Mouse (Mus musculus): ENCODE measurements around the gene Creld1.

Creld1 gene

GRCm38 (mm10) chr6:113471297-113471936, 11.7 kb upstream of the Creld1 start, which contains the start of gene Il17rc:
Gene Il17rc, plus strand, starts transcription at chr6:113471427.
- DNase-seq (ENCODE audit: low spot score) = no peak

GRCm38 (mm10) chr6:113472061-113472460, 11.0 kb upstream of the Creld1 start:
- no peak for DNase-seq (ENCODE audit: low spot score)

DNA sequence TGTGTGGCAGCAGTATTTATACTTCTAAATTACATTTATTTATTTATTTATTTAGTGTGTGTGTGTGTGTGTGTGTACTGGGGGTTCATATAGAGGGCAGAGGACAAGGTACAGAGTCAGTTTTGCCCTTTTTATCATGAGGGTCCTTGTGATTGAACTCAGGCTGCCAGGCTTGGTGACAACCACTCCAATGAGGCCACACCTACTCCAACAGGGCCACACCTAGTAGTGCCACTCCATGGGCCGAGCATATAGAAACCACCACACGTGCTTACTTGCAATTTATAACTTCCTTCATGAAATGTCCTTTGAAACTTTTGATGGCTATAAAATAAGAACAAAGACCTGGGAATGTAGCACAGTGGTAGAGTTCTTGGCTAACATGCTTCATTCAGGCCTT, 9.9 kb upstream of the Creld1 start:
- DNase-seq (ENCODE audit: low spot score) = no peak

DNA sequence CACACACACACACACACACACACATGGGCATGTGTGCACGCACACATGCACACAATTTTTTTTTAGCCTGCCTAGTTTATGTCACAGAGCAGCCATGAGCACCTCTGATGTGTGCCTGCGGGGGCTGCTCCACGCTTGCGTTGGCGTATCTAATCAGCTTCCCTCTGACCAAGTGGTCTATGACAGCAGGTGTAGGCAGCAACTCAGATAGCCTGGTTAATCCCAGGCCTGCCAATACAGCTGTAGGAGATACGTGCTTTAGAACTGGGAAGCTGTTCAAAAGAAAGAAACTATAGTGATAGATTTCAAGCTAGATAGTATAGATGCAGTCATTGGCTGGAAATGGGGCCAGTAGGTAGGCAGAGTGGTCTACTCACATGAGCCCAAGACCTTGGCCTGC, 9.4 kb upstream of the Creld1 start:
- DNase-seq (ENCODE audit: low spot score) = no peak

- DNase-seq (ENCODE audit: low spot score) = no peak
Observed at GRCm38 (mm10) chr6:113477353-113477752, 5.7 kb upstream of the Creld1 start.

DNA sequence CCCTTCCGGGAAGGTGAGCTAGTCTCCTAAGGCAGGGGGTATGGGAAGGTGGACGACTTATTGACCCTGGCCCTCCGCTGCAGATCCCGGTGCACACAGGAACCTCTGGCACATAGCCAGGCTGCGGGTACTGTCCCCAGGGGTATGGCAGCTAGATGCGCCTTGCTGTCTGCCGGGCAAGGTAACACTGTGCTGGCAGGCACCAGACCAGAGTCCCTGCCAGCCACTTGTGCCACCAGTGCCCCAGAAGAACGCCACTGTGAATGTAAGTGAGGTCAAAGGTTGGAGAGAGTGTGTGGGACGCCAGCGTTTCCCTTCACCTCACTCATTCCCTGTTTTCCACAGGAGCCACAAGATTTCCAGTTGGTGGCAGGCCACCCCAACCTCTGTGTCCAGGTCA, 4.2 kb upstream of the Creld1 start:
- DNase-seq (ENCODE audit: low spot score) = no peak

DNA sequence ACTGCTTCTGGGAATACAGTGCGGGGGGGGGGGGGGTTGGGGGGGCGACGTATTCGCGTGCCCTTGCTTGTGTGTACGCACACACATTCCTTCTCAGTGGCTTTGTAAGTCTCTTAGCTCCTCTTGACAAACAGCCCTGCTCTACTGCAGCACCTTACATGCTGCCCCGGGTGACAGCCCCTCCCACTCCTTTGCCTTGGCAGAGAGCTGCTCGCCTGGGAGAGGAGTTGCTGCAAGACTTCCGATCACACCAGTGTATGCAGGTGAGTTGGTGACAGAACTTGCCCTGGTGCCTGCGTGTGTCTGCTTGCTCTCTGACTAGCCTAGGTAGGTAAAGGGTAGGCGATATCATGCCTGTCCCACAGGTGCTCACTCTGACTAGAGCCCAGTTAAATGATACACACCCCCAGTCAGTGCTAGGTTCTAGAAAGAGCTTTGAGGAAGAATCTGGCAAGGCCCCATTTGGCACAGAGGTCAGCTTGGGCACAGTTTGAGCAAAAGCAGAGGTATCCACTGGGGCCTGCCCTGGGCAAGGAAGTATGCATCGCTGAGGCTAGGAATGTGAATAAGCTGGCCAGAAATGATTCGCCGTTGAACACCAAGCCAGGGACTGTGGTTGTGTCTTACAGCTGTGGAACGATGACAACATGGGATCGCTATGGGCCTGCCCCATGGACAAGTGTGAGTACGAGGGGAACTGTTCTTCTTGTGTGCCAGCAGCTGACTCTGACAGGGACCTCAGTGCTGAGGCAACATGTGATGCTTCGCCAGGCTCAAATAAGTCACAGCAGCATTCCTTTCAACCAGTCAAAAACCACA, 2.3 kb upstream of the Creld1 start:
- no peak for DNase-seq (ENCODE audit: low spot score)

DNA sequence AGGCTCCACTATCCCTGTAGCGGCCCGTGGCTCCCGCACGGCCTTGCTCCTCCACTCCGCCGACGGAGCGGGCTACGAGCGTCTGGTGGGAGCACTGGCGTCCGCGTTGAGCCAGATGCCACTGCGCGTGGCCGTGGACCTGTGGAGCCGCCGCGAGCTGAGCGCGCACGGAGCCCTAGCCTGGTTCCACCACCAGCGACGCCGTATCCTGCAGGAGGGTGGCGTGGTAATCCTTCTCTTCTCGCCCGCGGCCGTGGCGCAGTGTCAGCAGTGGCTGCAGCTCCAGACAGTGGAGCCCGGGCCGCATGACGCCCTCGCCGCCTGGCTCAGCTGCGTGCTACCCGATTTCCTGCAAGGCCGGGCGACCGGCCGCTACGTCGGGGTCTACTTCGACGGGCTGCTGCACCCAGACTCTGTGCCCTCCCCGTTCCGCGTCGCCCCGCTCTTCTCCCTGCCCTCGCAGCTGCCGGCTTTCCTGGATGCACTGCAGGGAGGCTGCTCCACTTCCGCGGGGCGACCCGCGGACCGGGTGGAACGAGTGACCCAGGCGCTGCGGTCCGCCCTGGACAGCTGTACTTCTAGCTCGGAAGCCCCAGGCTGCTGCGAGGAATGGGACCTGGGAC, 509 bp upstream of the Creld1 start:
- peak; percentile 43 for DNase-seq (ENCODE audit: low spot score)

DNA sequence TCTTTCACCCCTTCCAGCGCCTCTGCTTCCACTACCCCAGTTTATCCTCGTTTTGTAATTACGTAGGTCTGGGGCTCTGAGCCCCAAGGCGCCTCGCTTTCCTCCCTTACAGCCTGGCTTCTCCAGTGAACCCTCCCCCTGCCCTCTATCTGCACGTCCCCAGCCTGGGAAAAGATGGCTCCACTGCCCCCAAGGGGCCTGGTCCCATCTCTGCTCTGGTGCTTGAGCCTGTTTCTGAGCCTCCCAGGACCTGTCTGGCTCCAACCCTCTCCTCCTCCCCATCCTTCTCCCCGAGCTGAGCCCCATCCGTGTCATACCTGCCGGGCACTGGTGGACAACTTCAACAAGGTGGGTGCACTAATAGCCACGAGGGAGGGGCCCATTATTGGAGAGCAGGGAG, 632 bp downstream of the Creld1 start:
- DNase-seq (ENCODE audit: low spot score) = peak; percentile 42

- peak; percentile 74 for DNase-seq (ENCODE audit: low spot score)
Observed at GRCm38 (mm10) chr6:113487125-113487576, 4.1 kb downstream of the Creld1 start.

GRCm38 (mm10) chr6:113489410-113489809, 6.3 kb downstream of the Creld1 start:
- DNase-seq (ENCODE audit: low spot score) = no peak

- DNase-seq (ENCODE audit: low spot score) = no peak
Observed at GRCm38 (mm10) chr6:113492101-113492864, 9.2 kb downstream of the Creld1 start.

- DNase-seq (ENCODE audit: low spot score) = peak; percentile 81
Observed at GRCm38 (mm10) chr6:113494258-113494788, 11.2 kb downstream of the Creld1 start.

DNA sequence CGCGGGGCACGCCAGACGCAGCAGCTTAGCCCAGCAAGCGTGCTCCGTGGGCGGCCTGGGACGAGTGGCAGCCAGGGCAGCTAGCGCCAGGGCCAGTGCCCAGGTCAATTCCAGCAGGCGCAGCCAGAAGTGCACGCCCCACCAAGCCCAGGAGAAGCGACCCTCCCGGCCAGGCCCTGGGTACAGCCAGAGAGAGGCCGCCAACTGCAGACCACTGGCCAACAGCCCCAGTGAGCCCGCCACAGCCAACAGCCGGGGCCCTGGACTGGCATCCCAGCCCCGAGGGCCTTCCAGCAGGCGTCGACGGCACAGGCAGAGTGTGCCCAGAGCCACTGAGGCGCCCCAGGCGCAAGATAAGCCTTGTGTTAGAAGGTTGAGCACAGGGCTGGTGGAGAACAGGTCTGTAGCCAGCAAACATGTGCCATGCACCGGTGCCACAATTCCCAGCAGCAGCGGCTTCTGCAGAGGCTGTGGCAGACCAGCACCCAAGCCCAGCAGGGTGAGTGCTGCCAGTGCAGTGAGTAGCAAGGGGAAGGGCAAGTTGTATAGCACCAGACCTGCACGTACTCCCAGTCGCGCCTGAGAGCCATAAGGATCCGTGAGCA, 12.1 kb downstream of the Creld1 start:
- DNase-seq (ENCODE audit: low spot score) = no peak

GRCm38 (mm10) chr6:113499346-113499745, 16.2 kb downstream of the Creld1 start:
- DNase-seq (ENCODE audit: low spot score) = no peak

GRCm38 (mm10) chr6:113501388-113502084, 18.4 kb downstream of the Creld1 start, which contains the start of gene Prrt3:
Gene Prrt3, minus strand, starts transcription at chr6:113501931.
- DNase-seq (ENCODE audit: low spot score) = peak; percentile 73

DNA sequence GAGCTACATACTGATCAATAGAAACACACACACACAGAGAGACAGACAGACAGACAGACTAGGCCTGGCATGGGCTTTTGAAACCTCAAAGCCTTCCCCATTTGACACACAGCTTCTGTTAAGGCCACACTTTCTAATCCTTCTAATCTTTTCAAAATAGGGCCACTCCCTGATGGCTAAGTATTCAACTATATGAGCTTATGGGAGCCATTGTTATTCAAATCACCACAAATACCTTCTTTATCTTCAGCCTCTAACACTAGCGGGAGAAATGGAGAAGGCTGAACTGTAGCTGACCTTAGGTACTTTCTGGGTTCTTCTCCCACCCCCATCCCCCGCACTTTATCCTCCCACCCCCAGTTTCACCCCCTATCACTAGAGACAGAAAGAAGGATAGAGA, 19.7 kb downstream of the Creld1 start:
- DNase-seq (ENCODE audit: low spot score) = no peak

- DNase-seq (ENCODE audit: low spot score) = no peak
Observed at GRCm38 (mm10) chr6:113505689-113506088, 22.6 kb downstream of the Creld1 start.

DNA sequence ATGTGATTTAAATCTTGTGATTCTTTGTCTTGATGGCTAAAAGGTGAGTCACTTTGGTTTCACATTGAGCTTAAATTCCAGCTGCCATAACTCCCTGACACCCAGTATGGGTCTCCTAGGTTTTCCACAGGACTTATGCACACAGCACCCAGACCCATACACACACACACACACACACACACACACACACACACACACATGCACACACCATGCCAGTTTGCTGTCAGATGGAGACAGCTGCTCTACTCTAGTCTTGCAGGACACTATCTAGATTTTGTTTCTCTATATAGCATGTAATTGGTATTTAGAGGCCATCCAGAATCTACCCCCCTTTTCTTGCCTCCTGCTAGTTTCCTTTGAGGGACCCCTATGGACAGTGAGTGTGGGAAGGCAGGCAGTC, 24.0 kb downstream of the Creld1 start:
- no peak for DNase-seq (ENCODE audit: low spot score)

GRCm38 (mm10) chr6:113508272-113508946, 25.3 kb downstream of the Creld1 start:
- DNase-seq (ENCODE audit: low spot score) = no peak

Data from embryo, embryonic 10 days (tissue).